Mouse (Mus musculus) T-helper 2 cell (primary cell): ENCODE data around the gene Camta2.

Experiments
- in situ Hi-C: fragments of 300-600 bp; cut with MboI, MseI; formaldehyde crosslinking; loops from one replicate; pipeline ENCODE4 v1.15.1; 2025; ENCODE audit warnings: high pct_unique_total_duplicates

The Camta2 gene

GRCm38 (mm10) chr11:70687601-70688199, at the start of gene Camta2:
Camta2 (minus strand) TSS chr11:70688105.
- in situ Hi-C loops, result loop anchor here (5.0 kb wide), 1 partner anchor 70 kb away; no protein-coding TSS in a partner anchor

DNA sequence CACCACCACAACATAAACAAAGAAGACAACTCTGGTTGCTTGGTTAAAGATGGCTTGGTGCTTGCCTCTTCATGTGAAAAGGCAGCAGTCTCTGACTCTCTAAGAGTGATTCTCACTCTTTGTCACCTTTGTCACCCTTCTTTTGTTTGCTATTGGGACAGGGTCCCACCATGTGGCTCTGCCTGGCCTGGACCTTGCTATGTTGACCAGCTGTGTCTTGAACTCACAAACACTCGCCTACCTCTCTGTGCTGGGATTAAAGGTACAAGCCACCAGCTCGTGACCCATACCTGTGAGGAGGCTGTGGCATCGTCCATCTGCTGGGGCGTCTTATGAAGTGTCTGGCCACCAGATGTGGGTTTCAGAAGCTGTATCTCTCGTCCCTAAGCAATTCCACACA, 45.4 kb upstream of the Camta2 start:
- in situ Hi-C loops, result no loop called here

GRCm38 (mm10) chr11:70731178-70731577, 43.3 kb upstream of the Camta2 start:
- in situ Hi-C loops, result no loop called here

DNA sequence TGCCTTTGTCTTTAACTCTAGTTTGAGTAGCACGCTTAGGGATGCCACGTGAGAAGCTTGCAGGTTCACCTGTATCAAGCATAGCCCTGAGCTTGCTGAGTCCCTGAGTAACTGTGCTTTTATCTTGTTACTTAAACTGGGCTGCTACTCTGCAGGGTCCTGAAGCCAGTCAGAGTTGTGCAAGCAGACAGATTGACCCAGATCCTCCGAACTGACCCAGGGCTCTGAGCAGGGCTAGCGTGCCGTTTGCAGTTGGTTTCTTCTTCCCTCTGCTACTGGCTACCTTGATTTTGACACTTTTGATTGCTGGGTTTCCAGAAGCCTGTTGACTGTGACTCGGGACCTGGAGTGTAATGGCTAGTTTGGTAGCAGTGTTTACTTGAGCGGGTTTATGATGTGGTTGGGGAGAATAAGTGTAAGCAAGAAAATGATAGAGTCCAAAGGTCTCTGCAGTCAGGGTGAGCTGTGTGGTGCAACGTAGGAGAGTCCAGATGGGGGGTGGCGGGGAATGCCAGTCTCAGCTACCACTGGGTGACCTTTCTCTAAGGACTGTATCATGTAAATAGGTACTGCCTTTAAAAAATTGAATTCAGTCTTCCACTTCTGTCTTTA, 42.6 kb upstream of the Camta2 start:
- in situ Hi-C loops, result no loop called here

GRCm38 (mm10) chr11:70727385-70727784, 39.5 kb upstream of the Camta2 start:
- in situ Hi-C loops, result no loop called here

DNA sequence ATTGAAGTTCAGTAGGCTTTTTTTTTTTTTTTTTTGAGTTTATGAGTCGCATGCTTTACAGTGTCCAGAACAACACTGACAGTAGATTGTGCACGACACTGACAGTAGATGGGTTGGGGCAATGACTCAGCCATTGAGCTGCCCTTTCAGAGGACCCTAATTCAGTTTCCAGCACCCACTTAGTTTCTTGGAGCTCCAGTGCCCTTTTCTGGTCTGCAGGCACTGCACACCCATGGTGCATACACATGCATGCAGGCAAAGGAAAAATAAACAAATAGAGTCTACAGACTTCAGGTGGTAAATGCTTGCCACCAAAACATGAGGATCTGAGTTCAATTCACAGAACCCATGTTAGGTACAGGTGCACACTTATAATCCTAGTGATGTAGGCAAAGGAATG, 38.7 kb upstream of the Camta2 start:
- in situ Hi-C loops, result no loop called here

- in situ Hi-C loops, result no loop called here
These were observed 36.8 kb upstream of the Camta2 start for GRCm38 (mm10) chr11:70724706-70725105.

- in situ Hi-C loops, result no loop called here
These were observed 33.2 kb upstream of the Camta2 start for GRCm38 (mm10) chr11:70721072-70721471.

DNA sequence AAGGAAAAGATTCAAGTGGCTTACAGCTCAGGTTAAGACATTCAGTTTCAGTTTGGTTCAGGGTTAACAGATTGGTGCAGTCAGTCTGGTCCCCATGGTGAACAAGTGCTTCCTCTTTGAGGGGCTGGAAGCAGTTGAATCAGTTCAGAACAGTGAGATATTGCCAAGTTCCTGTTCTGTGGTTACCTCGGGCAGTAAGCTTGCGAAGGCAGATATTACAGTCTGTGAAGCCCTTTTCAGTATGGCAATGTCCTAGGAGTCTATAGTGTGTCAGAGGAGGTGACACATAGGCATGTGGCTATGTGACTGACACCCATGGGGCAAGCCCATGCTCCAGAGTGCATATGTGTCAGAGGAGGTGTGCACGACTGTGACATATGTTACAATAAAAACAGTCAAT, 32.7 kb upstream of the Camta2 start:
- in situ Hi-C loops, result no loop called here

GRCm38 (mm10) chr11:70718481-70718880, 30.6 kb upstream of the Camta2 start:
- in situ Hi-C loops, result no loop called here

GRCm38 (mm10) chr11:70715832-70716231, 27.9 kb upstream of the Camta2 start:
- in situ Hi-C loops, result no loop called here

GRCm38 (mm10) chr11:70713222-70713621, 25.3 kb upstream of the Camta2 start:
- in situ Hi-C loops, result no loop called here

GRCm38 (mm10) chr11:70711026-70711425, 23.1 kb upstream of the Camta2 start:
- in situ Hi-C loops, result no loop called here

DNA sequence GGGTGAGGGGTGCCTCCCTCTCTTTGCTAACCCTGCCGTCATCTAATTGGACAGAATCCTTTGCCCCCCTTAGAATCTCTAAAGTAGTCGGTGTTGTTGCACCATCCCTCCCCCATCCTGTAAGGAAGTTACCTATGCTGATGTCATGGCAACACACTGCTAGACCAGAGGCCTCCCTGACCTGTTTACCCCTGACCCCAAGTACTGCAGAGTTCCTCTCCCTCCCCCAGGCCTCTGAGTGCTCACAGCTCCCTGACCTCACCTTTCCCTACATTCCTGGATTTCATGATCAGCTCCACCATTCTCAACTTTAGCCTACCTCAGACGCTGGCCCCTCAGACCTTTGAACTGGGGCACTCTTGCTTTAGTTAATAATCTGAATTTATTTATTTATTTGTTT, 18.2 kb upstream of the Camta2 start:
- in situ Hi-C loops, result no loop called here

DNA sequence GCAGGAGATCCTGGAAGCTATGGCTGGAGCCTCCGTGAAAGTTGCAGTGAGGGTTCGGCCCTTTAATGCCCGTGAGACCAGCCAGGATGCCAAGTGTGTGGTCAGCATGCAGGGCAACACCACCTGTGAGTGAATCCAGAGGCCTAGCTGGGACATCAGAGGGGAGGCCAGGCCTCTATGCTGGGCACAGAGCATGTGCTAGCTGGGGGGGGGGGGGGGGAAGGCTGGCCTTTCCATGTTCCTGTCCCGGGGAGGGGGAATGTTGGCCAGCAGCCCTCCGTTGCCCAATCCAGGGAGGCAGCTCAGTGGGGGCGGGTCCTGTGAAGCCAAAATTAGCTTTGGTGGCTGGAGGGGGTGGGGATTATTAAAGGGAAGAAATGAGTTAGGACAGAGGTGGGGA, 14.9 kb upstream of the Camta2 start:
- in situ Hi-C loops, result no loop called here

DNA sequence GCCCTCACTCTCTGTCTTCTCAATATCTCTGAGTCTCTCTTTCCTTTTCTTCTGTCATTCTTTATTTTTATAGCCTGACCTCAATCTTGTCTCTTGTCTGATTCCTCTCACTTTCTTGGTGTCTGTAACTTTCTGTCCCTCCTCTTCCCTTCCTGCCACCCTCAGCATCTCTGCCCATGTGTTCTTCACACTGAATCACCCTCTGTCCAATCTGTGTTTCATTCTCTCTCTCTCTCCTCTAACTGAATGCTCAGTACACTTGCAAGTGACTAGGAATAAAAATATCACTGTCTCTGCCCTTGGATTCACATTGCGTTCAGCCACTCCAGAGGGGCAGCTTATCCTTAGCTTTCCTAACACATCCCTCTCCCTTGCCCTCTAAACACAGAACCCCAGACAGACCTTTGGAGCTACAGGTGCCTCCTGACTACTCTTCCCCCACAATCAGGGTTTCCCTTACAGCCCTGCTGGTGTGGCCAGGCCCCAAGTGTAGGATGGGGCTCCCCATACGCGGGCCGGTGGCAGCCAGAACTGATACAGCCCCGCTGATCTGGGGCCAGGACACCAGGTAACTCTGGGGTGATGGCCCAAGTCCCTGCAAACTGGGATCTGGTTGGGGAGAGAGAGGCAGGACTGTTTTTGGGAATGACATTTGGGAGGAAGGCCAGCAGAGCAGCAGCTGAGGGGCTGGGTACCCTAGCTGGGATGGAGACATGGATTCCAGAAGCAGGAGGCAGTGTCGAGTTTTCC, 14.3 kb upstream of the Camta2 start:
- in situ Hi-C loops, result no loop called here

GRCm38 (mm10) chr11:70701221-70701955, 13.5 kb upstream of the Camta2 start:
- in situ Hi-C loops, result no loop called here

- in situ Hi-C loops, result no loop called here
These were observed 12.7 kb upstream of the Camta2 start for GRCm38 (mm10) chr11:70700613-70701012.

DNA sequence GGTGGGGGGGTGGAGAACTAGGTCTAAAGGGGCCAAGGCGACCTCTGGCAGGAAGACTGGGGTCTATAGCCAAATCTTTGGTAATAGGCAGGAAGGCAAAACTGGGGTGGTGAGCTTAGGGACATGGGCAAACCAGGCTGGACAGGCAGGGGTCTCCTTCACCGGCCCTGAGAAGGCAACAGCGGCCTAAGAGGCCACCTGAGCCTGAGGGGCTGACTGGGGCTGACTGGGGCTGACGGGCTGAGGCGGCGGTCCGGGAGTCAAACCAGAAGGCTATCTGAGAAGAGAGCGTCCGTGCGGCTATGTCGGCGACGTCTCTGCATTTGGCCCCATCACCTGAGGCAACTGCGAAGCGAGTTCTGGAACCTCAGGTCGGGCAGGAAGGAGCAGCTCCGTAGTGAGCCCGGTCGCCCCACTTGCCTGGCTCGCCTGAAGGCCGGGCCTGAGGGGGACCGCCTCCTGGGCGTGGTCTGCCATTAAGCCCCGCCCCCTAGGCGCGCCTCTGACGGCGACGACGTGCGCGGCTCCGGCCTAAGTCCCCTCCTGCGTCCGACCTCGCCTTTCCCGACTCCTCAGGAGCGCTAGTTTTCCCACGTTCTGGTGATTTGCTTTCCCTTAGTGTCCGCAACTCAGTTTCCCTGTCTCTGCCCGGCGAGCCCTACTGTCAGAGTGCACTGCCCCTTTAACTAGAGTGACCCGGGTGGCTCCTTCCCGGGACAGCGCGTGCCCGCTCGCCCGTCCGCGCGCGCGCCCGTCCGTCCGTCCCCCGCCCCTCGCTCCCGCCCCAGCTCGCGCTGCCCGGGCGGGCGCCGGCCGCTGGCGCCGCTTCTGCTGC, 12.0 kb upstream of the Camta2 start, which contains the start of the genes Inca1 and Kif1c:
Inca1 (minus strand) TSS at position 434 of the 835 bp plus-strand sequence.
Kif1c (plus strand) TSS at position 827 of the 835 bp plus-strand sequence.
- in situ Hi-C loops, result no loop called here

DNA sequence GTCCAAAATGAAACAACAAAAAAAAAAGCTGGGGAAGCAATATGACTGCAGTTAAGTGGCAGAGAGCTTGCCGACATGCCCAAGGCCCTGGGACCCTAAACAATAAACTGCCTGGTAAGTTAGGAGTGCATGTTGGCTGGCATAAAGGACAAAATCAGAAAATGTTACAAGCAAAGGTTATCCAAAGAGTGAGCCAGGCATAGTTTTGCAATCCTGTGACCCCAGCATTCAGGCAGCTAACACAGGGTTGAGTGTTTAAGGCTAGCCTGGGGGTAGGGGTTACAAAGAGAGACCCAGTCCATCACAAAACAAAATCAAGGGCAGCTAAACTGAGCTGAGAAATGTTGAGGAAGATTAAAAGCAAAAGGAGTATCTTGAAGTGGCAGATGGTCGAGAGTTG, 11.1 kb upstream of the Camta2 start:
- in situ Hi-C loops, result no loop called here

- in situ Hi-C loops, result no loop called here
These were observed 9.5 kb upstream of the Camta2 start for GRCm38 (mm10) chr11:70697376-70697775.
